Mouse (Mus musculus) thymus, adult 2 months (tissue): ENCODE measurements around the gene Tmem199. TPM values are rescaled to one million over a fixed set of nuclear protein-coding genes. Genes with fewer than 3 reads are reported as not detected.

Source experiments
- DNase-seq: peaks from one replicate; pipeline ENCODE4 v3.0.0; 2021
- H3K27ac ChIP-seq: fragments of 200-500 bp; 2 replicates; pipeline ENCODE4 v1.5.1; 2012; ENCODE audit warnings: low read length, control low read depth; ENCODE audit not compliant: control insufficient read depth, insufficient read depth
- H3K27me3 ChIP-seq: fragments of 200-500 bp; 2 replicates; pipeline ENCODE4 v1.6.1; 2012; ENCODE audit warnings: mild to moderate bottlenecking, low read length, moderate library complexity, mixed read lengths; ENCODE audit not compliant: control insufficient read depth, insufficient read depth
- H3K36me3 ChIP-seq: fragments of 200-500 bp; 2 replicates; pipeline ENCODE4 v1.6.1; 2012; ENCODE audit warnings: mild to moderate bottlenecking, low read length, moderate library complexity; ENCODE audit not compliant: control insufficient read depth, insufficient read depth
- H3K4me1 ChIP-seq: fragments of 200-500 bp; replicated peaks from 2 replicates; pipeline ENCODE4 v1.6.1; 2012; ENCODE audit warnings: low read length; ENCODE audit not compliant: control insufficient read depth, insufficient read depth
- H3K4me3 ChIP-seq: fragments of 200-500 bp; 2 replicates; pipeline ENCODE4 v1.5.1; 2012; ENCODE audit warnings: mild to moderate bottlenecking, low read length, control low read depth, moderate library complexity; ENCODE audit not compliant: control insufficient read depth, insufficient read depth
- CTCF ChIP-seq: fragments of 200-500 bp; IDR thresholded peaks from 2 replicates; pipeline ENCODE4 v1.5.1; 2012; ENCODE audit warnings: mild to moderate bottlenecking, control low read depth, low read length, moderate library complexity, borderline replicate concordance; ENCODE audit not compliant: control insufficient read depth, poor library complexity, insufficient read depth; ENCODE audit errors: extremely low read depth
- POLR2A ChIP-seq: fragments of 200-500 bp; IDR thresholded peaks from 2 replicates; pipeline ENCODE4 v1.6.1; 2012; ENCODE audit warnings: mild to moderate bottlenecking, low read length, control low read depth, moderate library complexity; ENCODE audit not compliant: control insufficient read depth, poor library complexity, insufficient read depth; ENCODE audit errors: extremely low read depth
- WGBS: fragments of 180-500 bp; shearing (Covaris S2); methylation state at CpG from one replicate; pipeline ENCODE4 v1.1.7; 2018; 5-methylcytosine and 5-hydroxymethylcytosine counted together
- polyA plus RNA-seq: library from polyadenylated mRNA; depleted of rRNA; stranded (reverse); fragments of >200 nt; gene quantifications from 2 replicates; pipeline ENCODE4 v1.2.3, GENCODE M21; 2012; rRNA removed

Gene Tmem199
- 13.5 and 17.3 TPM in 2 replicates for polyA plus RNA-seq

DNA sequence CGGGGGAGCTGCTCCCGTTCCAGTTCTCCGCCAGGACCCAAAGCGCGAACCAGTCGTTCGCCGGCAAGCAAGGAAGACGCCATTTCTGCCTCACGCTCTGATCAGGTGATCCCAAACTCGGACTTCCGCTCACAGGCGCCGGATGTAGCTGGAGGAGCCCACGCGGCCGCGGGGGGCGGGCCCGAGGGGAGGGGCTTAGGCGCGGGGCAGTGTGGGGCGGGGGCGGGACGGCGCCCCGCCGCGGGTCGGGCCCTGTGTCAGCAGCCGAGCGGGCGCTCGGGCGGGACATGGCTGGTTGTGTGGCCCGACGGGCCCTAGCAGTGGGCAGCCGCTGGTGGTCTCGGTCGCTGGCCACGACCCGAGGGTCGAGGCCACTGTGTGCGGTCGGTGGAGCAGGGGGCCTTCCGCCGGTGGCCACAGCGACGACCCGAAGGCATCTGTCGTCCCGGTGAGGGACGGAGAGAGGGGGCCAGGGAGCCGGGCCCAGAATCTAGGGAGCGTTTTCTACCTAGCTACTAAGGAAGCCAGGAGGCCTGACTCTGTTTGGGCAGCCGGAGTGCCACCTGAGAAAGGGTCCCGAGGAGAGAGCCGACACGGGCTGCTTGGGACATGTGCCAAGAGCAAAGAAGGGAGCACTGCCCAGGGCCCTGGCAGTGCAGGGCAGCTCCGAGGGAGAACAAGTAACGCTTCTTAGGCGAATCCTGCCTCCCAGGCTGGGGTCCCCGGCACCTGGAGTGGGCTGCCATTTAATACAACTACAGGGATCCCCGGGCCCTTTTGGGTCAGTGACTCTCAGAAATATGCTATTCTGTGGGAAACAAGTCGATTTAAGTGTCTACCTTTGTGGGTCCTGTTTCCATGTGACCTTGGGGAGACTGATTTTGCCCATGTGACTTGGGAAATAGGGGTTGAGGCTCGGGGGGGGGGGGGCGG is at the start of gene Tmem199, which contains the start of gene Poldip2:
TSS of gene Tmem199 (minus strand) at position 148 of the 933 bp plus-strand sequence.
TSS of gene Poldip2 (plus strand) at position 169 of the 933 bp plus-strand sequence.
- no peak for TF ChIP-seq CTCF
- peak; percentile 89 for TF ChIP-seq POLR2A
- DNase-seq: peak; percentile 88
- H3K4me3 ChIP-seq: peak within 1 kb of the TSS; percentile 93
- H3K27me3 ChIP-seq: no peaks in the 10 kb centered on the region
- H3K36me3 ChIP-seq: peaks cover 12% of the 10 kb centered on the region
- no peak within 1 kb of the TSS for H3K27ac ChIP-seq
- WGBS: under 1% methylated on average over 67 of the region's 67 CpGs
- H3K4me1 ChIP-seq: peaks cover 4% of the 10 kb centered on the region

DNA sequence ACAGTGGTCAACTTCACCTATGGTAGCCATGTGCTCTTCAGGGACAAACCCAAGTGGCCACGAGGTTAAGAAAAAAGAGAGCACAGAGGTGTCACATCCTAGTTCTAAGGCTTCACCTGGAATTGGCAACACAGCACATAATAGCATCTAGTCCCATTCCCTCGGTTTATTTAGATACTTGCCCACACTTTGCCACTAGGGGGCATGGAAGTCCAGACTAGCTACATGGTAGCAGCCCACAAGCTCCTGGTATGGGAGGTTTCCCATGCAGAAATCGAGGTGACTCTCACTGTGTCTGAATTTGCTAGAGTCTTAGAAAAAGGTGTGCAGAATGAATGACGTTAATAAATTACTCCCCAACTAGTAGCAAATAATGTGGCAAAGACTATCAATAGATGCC is 48.5 kb upstream of the Tmem199 start:
- WGBS: 14% methylated on average over 4 of the region's 4 CpGs

DNA sequence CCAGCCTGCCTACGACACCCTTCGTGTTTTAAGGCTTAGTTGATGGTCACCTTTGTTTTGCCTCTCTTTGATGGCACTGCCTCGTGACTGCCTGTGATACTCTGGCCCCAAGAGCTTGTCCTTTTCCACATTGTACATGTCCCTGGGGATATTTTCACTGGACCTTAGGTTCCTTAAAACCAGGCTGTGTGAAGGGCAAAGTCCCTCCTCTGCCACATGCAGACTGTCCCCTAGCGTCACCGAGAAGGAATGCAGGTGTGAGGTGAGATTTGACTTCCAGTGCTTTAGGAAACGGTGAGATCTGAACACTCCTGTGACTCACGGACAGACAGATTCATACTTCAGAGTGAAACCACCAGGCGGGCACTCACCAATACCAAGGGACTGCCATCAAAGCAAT is 45.3 kb upstream of the Tmem199 start:
- H3K36me3 ChIP-seq: no peaks in the 10 kb centered on the region
- peaks cover 3% of the 10 kb centered on the region for H3K4me1 ChIP-seq
- no peaks in the 10 kb centered on the region for H3K27me3 ChIP-seq
- no peak overlapping the region for H3K27ac ChIP-seq
- peak; percentile 21 for DNase-seq
- TF ChIP-seq CTCF (no peak), POLR2A (no peak)
- WGBS: 83% methylated on average over 8 of the region's 8 CpGs
- no peak overlapping the region for H3K4me3 ChIP-seq

More for the DNA sequence above, 48.5 kb upstream of the Tmem199 start:
- Histone ChIP-seq H3K4me1 (no peaks in the 10 kb centered on the region), H3K4me3 (no peak overlapping the region), H3K36me3 (no peaks in the 10 kb centered on the region), H3K27ac (no peak overlapping the region), H3K27me3 (no peaks in the 10 kb centered on the region)
- no peak for TF ChIP-seq POLR2A
- no peak for TF ChIP-seq CTCF
- DNase-seq: peak; percentile 71

DNA sequence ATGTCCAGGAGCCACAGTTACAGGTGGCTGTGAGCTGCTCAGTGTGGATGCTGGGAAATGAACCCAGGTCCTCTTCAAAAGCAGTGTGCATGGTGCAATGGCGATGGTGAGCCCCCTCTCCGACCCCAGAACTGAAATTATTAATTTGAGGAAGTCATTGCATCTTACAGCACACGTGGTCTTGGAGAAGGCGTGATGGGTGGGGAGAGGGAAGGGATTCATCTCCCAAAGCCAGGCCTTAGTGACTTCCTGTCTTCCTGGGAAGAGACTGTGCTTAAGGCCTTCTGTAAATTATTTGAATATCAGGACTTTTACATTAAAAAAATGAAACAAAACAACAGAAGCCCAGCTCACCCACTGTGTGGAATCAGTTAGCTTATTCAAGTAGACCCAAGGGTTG is 44.1 kb upstream of the Tmem199 start:
- Histone ChIP-seq H3K4me3 (no peak overlapping the region), H3K27ac (no peak overlapping the region), H3K4me1 (peaks cover 6% of the 10 kb centered on the region), H3K36me3 (no peaks in the 10 kb centered on the region), H3K27me3 (no peaks in the 10 kb centered on the region)
- DNase-seq: no peak
- WGBS: 74% methylated on average over 4 of the region's 4 CpGs
- TF ChIP-seq CTCF (no peak), POLR2A (no peak)

DNA sequence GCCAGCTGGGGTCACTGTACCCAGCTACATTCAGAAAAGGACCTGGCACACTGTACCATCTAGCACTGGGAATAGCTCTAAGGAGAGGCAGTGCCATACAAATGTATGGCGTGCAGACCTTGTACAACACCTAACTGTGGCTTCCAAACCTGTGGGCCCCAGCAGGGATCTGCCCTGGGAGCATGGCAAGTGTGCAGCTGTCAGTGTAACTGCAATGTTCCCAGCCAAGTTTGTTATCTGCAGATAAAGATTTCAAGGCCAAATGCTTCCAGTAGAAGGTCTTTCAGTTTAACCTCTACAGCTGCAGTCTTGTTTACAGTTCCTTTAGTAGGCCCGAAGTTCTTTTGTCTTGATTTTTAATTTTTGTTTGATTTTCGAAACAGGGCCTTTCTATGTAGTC is 43.7 kb upstream of the Tmem199 start:
- 89% methylated on average over 3 of the region's 3 CpGs for WGBS
- Histone ChIP-seq H3K27ac (no peak overlapping the region), H3K4me3 (no peak overlapping the region), H3K4me1 (peaks cover 7% of the 10 kb centered on the region), H3K27me3 (no peaks in the 10 kb centered on the region), H3K36me3 (no peaks in the 10 kb centered on the region)
- TF ChIP-seq CTCF (no peak), POLR2A (no peak)
- no peak for DNase-seq

DNA sequence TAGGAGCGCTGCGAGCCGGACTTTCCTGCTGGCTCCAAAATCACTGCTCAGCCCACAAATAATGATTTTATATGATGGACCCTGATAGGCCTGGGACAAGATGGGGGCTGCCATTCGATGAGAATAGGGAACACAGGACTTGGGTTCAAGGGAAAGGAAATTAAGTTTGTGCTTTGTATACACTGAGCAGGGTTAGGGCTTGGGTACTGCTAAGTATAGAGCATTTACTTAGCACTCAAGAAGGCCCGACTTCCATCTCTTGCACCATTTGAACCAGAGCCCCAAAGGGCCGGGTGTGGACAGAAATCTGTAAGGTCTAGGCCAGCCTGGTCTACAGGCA is 39.1 kb upstream of the Tmem199 start:
- WGBS: 32% methylated on average over 6 of the region's 6 CpGs
- Histone ChIP-seq H3K4me1 (peaks cover 14% of the 10 kb centered on the region), H3K36me3 (no peaks in the 10 kb centered on the region), H3K27me3 (no peaks in the 10 kb centered on the region), H3K27ac (no peak overlapping the region), H3K4me3 (peak overlapping the region; percentile 33)
- no peak for DNase-seq
- no peak for TF ChIP-seq CTCF
- no peak for TF ChIP-seq POLR2A
